Mouse (Mus musculus): ENCODE results near the gene Cyp2u1.
A peak's percentile ranks its signal among the peaks of the same experiment; 100 is the strongest.

Gene Cyp2u1

DNA sequence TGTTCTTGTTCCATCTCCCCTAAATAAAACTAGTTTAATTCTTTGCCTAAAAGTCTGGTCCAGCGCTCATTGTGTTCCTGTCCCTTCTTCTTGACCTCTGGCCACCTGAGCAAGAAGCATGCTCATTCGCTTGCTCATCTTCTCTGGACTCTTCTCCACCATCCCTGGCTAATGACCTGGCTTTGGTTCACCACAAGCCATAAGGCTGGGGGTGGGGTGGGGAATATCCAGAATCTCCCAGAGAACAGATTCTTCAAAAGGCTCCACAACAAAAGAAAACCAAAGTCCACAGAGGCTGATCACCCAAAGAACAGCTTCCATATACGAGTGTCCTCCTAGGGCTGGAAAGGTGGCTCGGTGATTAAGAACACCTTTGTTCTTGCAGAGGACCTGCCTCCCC lies 48.0 kb downstream of the Cyp2u1 start:
- no peak for DNase-seq (ENCODE audit: low read depth)

DNA sequence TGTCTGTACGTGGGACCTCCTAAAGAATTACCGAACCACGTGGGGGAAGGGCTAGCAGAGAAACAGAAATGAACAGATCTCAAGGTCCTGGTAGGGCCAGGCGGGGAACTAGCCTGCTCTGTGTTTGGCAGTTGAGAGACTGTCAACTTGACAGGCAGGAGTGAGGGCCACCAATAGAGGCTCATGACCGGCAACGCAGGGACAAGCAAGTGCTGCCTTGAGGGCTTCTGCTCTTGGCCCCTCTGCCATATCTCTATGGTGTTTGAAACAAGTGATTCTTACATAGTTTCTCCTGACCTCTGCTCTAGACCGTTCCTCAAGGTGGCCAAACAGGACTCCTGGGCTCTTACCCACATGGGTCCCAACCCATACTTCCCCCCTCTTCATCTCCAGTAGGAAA lies 51.4 kb downstream of the Cyp2u1 start:
- DNase-seq (ENCODE audit: low read depth) = no peak

DNA sequence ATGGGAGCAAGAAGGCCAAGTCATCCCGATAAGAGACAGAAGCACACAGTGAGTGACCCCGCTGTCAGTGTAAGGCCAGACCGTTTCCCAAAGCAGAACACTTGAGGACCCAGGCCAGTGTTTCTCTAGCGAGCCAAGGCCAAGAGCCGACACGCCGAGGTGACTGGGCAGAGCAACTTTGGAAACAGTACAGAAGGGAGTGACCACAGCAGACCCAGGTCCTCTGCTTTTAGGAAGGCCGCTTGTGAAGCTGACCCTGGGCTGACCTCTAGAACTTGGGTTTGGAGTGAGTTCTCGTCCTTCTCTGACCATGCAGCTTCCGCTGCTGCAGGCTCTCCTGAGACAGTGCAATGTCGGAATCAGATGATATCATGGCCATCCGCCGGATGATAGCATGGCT lies 52.0 kb downstream of the Cyp2u1 start:
- no peak for DNase-seq (ENCODE audit: low read depth)

DNA sequence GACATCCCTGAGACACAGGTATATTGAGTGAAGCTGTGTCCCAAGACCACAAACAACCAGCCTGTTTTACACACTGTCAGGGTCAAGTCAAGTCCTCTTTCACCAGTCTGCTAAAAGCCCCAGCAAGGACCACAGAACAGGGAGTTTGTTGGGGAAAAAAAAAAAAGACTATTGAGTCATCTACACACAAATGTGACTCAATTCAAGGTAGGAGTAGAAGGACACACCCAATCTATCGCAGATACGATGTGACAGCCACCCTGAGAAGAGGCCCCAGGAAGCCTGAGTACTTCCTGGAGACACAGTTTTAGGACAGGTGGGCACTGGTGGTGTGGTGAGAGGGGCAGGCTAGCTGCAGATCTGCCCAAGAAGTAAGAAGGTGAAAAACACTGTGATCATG lies 52.7 kb downstream of the Cyp2u1 start:
- DNase-seq (ENCODE audit: low read depth) = no peak

DNA sequence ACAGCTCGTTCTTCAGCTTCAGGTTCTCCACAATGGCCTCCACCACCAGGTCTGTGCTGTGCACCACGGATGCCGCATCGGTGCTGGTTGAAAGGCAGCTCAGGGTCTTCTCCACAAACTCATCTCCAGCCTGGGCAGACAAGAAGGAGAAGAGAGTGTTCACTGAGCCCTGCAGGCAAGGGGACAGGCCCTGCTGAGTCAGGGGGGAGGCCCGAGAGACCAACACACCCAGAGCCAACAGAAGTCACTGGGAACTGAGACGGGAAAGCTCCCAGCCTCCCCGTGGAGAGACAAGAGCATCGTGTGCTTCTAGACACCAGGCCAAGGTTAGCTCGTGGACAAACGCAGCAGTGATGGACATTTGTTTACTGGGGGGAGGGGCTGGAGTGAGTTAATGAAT lies 54.6 kb downstream of the Cyp2u1 start:
- no peak for DNase-seq (ENCODE audit: low read depth)

DNA sequence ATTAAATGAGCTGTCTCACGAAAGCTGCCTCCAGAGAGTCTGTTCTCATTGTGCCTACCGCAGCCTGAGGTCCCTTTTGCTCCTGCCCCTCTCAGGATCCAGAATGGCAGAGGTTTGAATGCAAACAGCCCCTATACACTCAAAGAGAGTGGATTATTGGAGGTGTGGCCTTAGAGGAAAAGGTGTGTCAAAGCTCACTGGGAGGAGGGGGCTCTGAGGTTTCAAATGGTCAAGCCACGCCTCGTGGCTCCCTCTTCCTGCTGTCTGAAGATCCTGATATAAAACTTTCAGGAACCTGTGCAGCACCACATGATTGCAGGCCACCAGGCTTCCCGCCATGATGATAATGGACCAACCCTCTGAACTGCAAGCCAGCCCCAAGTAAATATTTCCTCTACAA lies 55.2 kb downstream of the Cyp2u1 start:
- no peak for DNase-seq (ENCODE audit: low read depth)

DNA sequence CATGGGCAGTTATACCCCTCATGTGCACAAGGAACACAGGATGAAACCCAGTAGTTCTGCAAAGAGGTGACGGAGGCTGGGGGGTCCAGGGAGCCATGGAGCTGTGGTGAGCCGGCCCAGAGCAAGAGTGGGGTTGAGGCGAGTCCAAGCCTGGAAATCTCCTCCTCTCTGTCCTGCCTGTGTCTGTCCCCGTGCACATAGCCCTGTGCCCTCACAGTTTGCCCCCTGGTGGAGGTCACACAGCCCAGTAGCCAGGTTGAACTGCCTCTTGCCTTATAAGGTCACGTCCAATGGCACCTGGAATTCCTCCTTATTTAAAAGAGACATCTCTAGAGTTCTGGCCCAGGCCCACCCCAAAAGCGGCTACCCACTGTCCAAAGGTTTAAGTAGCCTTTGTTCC lies 55.6 kb downstream of the Cyp2u1 start:
- DNase-seq (ENCODE audit: low read depth) = no peak

DNA sequence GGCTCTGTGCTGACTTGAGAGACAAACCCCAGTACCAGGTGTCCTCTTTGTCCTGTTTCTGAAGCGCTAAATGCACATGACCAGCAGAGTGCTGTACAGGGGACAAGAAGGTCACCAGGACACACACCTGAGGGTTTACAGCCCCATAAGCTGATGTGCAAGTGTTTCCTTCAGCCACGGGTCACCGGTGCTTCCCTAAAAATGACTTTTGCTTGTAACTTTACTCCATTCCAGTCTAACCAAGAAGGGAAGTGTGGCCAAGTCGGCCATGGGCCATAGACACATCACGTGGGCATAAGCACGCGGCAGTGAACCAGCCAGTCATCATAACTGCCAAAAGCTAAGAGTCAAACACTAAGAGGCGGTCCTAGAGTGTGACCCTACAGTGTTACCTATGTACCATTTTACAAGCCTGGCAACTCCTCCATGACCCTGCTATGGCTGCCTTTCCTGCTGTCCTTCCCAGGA lies 56.4 kb downstream of the Cyp2u1 start:
- DNase-seq (ENCODE audit: low read depth) = no peak

DNA sequence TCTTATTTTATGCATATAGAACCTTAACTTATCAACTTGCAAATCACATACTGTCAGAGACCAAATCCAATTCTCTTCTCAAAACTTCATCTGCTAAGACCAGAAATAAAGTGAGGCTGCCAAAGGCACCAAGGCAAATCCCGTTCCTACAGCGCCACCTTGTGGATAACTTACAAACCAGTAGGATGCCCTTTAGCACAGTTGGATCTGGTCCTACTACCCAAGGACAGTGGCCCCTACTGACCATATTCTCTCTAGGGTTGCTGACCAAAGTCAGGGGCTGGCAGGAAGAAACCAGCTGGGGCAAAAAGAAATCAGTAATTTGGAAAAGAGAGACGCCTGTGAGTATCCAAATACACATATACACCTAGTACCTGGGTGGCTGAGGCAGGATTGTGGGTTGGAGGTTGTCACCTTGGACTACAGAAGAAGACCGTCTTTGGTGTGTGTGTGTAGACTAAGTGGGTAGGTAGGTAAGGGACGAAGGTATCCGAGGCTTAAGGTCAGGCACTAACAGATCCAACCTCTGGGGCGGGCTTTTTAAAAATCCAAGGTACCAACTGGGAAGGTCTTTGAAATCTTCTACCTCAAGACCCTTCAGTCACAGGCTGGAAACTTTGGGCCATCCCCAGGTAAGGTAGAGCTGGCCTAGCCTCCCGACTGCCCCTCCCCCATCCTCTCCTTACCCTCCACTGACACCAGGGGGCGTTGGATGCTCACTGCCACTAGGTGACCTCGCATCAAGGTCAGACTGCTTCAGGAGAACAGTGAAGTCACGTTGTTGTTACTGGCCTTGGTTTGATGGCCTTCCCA lies 57.1 kb downstream of the Cyp2u1 start:
- peak; percentile 40 for DNase-seq (ENCODE audit: low read depth)

Data from c-Kit-positive CD71-positive TER-119-negative erythroid progenitor cells, embryonic 14.5 days (primary cell).